Comparison of ENCODE assay signal across 24 mouse cellular contexts in genomic region chr6:50767126-50767525, GRCm38 (mm10).
A peak's percentile ranks its signal among the peaks of the same experiment; 100 is the strongest.
DNase-seq lines count a peak whose midpoint lies in the region; ATAC-seq and TF ChIP-seq lines count a peak whose summit lies in the region.
"Had no signal": no experiment of that assay in that cellular context is flagged by ENCODE, and none has a peak within 500 bp of the region (broad histone marks: within the 10 kb centered on the region; RNA-seq: fewer than 3 reads in every experiment).

No protein-coding gene starts in this region.

- no peak overlapping the region for H3K4me2 ChIP-seq in midbrain, embryonic 12.5 days (replicated peaks)
- H3K4me2 ChIP-seq in midbrain, postnatal 0 days (ENCODE audit: low read depth, low read length, poor library complexity, severe bottlenecking): no peak overlapping the region
- no peak overlapping the region for H3K4me2 ChIP-seq in hindbrain, embryonic 11.5 days (replicated peaks; ENCODE audit: low read depth, low read length)
- H3K4me2 ChIP-seq in hindbrain, postnatal 0 days (ENCODE audit: low read depth, low read length): no peak overlapping the region
- H3K4me2 ChIP-seq in intestine, embryonic 15.5 days (replicated peaks): no peak overlapping the region
- H3K4me2 ChIP-seq: embryonic facial prominence, embryonic 12.5 days; limb, embryonic 13.5 days; liver, embryonic 11.5 days had no signal

- H3K27ac ChIP-seq in midbrain, embryonic 12.5 days (replicated peaks): peak overlapping the region; percentile 35
- no peak overlapping the region for H3K27ac ChIP-seq in midbrain, postnatal 0 days (ENCODE audit: low read depth, low read length)
- peak overlapping the region; percentile 73; the same call in 1 of the 2 replicates for H3K27ac ChIP-seq in hindbrain, embryonic 11.5 days (ENCODE audit: low read depth, low read length)
- no peak overlapping the region for H3K27ac ChIP-seq in hindbrain, postnatal 0 days
- H3K27ac ChIP-seq in intestine, embryonic 15.5 days: no peak overlapping the region
- H3K27ac ChIP-seq: embryonic facial prominence, embryonic 12.5 days; forebrain, embryonic 10.5 days; heart, embryonic 10.5 days; heart, embryonic 15.5 days; limb, embryonic 13.5 days; lung, embryonic 15.5 days had no signal

- no peaks in the 10 kb centered on the region for H3K27me3 ChIP-seq in midbrain, embryonic 12.5 days
- no peaks in the 10 kb centered on the region for H3K27me3 ChIP-seq in midbrain, postnatal 0 days (ENCODE audit: insufficient read depth, low read length)
- no peaks in the 10 kb centered on the region for H3K27me3 ChIP-seq in hindbrain, embryonic 11.5 days (ENCODE audit: control insufficient read depth, insufficient read depth, low read length)
- H3K27me3 ChIP-seq in hindbrain, postnatal 0 days (ENCODE audit: insufficient read depth, low read length): no peaks in the 10 kb centered on the region
- no peaks in the 10 kb centered on the region for H3K27me3 ChIP-seq in intestine, embryonic 15.5 days (replicated peaks)
- H3K27me3 ChIP-seq: CH12.LX; embryonic facial prominence, embryonic 12.5 days; heart, embryonic 15.5 days; lung, embryonic 15.5 days had no signal

- H3K36me3 ChIP-seq in midbrain, embryonic 12.5 days: no peaks in the 10 kb centered on the region
- no peaks in the 10 kb centered on the region for H3K36me3 ChIP-seq in midbrain, postnatal 0 days (ENCODE audit: insufficient read depth, low read length)
- no peaks in the 10 kb centered on the region for H3K36me3 ChIP-seq in hindbrain, embryonic 11.5 days (ENCODE audit: control insufficient read depth, insufficient read depth, low read length)
- H3K36me3 ChIP-seq in hindbrain, postnatal 0 days (ENCODE audit: insufficient read depth, low read length): no peaks in the 10 kb centered on the region
- no peaks in the 10 kb centered on the region for H3K36me3 ChIP-seq in intestine, embryonic 15.5 days
- H3K36me3 ChIP-seq: embryonic facial prominence, embryonic 12.5 days; forebrain, embryonic 10.5 days; heart, embryonic 10.5 days; heart, embryonic 15.5 days; limb, embryonic 13.5 days; lung, embryonic 15.5 days had no signal

- H3K4me3 ChIP-seq in midbrain, embryonic 12.5 days: no peak overlapping the region
- H3K4me3 ChIP-seq in midbrain, postnatal 0 days (ENCODE audit: low read depth, low read length): no peak overlapping the region
- no peak overlapping the region for H3K4me3 ChIP-seq in hindbrain, embryonic 11.5 days (ENCODE audit: low read depth, low read length)
- no peak overlapping the region for H3K4me3 ChIP-seq in hindbrain, postnatal 0 days (ENCODE audit: low read length)
- H3K4me3 ChIP-seq in intestine, embryonic 15.5 days (replicated peaks): no peak overlapping the region
- H3K4me3 ChIP-seq: embryonic facial prominence, embryonic 12.5 days; forebrain, embryonic 10.5 days; heart, embryonic 10.5 days; heart, embryonic 15.5 days; limb, embryonic 13.5 days; lung, embryonic 15.5 days had no signal

- no peak for TF ChIP-seq CTCF in midbrain, postnatal 0 days (IDR thresholded peaks at IDR 0.05)
- no peak for TF ChIP-seq CTCF in hindbrain, postnatal 0 days (IDR thresholded peaks at IDR 0.05; ENCODE audit: low read depth)

- no peak overlapping the region for H3K9ac ChIP-seq in midbrain, embryonic 12.5 days (replicated peaks)
- H3K9ac ChIP-seq in midbrain, postnatal 0 days (replicated peaks; ENCODE audit: low read length, poor library complexity, severe bottlenecking): no peak overlapping the region
- H3K9ac ChIP-seq in hindbrain, embryonic 11.5 days (ENCODE audit: low read depth, low read length): no peak overlapping the region
- H3K9ac ChIP-seq in hindbrain, postnatal 0 days (replicated peaks; ENCODE audit: low read length): no peak overlapping the region
- H3K9ac ChIP-seq in intestine, embryonic 15.5 days: no peak overlapping the region
- H3K9ac ChIP-seq: embryonic facial prominence, embryonic 12.5 days; heart, embryonic 15.5 days; limb, embryonic 13.5 days; lung, embryonic 15.5 days had no signal

- no peaks in the 10 kb centered on the region for H3K9me3 ChIP-seq in midbrain, embryonic 12.5 days
- no peaks in the 10 kb centered on the region for H3K9me3 ChIP-seq in midbrain, postnatal 0 days (ENCODE audit: low read length)
- H3K9me3 ChIP-seq in hindbrain, embryonic 11.5 days (ENCODE audit: control insufficient read depth, low read length): no peaks in the 10 kb centered on the region
- no peaks in the 10 kb centered on the region for H3K9me3 ChIP-seq in hindbrain, postnatal 0 days (ENCODE audit: low read length)
- no peaks in the 10 kb centered on the region for H3K9me3 ChIP-seq in intestine, embryonic 15.5 days
- H3K9me3 ChIP-seq: embryonic facial prominence, embryonic 12.5 days; forebrain, embryonic 10.5 days; heart, embryonic 10.5 days; heart, embryonic 15.5 days; limb, embryonic 13.5 days; lung, embryonic 15.5 days had no signal

- peaks cover 5% of the 10 kb centered on the region; the same call in 1 of the 2 replicates for H3K4me1 ChIP-seq in midbrain, embryonic 12.5 days
- H3K4me1 ChIP-seq in midbrain, postnatal 0 days (ENCODE audit: insufficient read depth, low read length): no peaks in the 10 kb centered on the region
- 0 out of 2 replicates have a peak, but pooled peaks cover 4% of the 10 kb centered on the region for H3K4me1 ChIP-seq in hindbrain, embryonic 11.5 days (replicated peaks; ENCODE audit: control insufficient read depth, insufficient read depth, low read length)
- peaks cover 5% of the 10 kb centered on the region; the same call in 1 of the 2 replicates for H3K4me1 ChIP-seq in hindbrain, postnatal 0 days (ENCODE audit: insufficient read depth, low read length)
- H3K4me1 ChIP-seq in intestine, embryonic 15.5 days (replicated peaks): 0 out of 2 replicates have a peak, but pooled peaks cover 4% of the 10 kb centered on the region
- H3K4me1 ChIP-seq: embryonic facial prominence, embryonic 12.5 days; heart, embryonic 15.5 days; limb, embryonic 13.5 days had no signal

- peak; percentile 20 for DNase-seq in embryo, embryonic 10.5 days (ENCODE audit: low spot score)
- no peak for DNase-seq in embryo, embryonic 9.5 days (ENCODE audit: extremely low spot score)
- no peak for DNase-seq in midbrain, postnatal 0 days (ENCODE audit: low spot score)
- peak; percentile 14 for DNase-seq in hindbrain, embryonic 11.5 days (ENCODE audit: low spot score)
- peak; percentile 17 for DNase-seq in hindbrain, postnatal 0 days (ENCODE audit: low spot score)
- no peak for DNase-seq in thymus, postnatal 14 days
- DNase-seq: adrenal gland, adult 2 months; cerebellum, adult 2 months; cerebellum, postnatal 14 days; gastrocnemius, postnatal 14 days; heart, postnatal 36 days; kidney, adult 11 months; kidney, postnatal 4 days had no signal

- 69% methylated on average over 6 of the region's 6 CpGs for WGBS in midbrain, embryonic 12.5 days
- 56% methylated on average over 6 of the region's 6 CpGs for WGBS in midbrain, postnatal 0 days
- 44% methylated on average over 6 of the region's 6 CpGs for WGBS in hindbrain, embryonic 11.5 days
- 52% methylated on average over 6 of the region's 6 CpGs for WGBS in hindbrain, postnatal 0 days
- WGBS in intestine, embryonic 15.5 days: 58% methylated on average over 6 of the region's 6 CpGs

- no peak for ATAC-seq in midbrain, embryonic 12.5 days (ENCODE audit: low FRiP score, low read depth)
- ATAC-seq in midbrain, postnatal 0 days (ENCODE audit: low FRiP score): no peak
- no peak for ATAC-seq in hindbrain, embryonic 11.5 days (ENCODE audit: low FRiP score)
- no peak for ATAC-seq in hindbrain, postnatal 0 days
- ATAC-seq in intestine, embryonic 15.5 days: no peak
- ATAC-seq: activated CD4-positive, CD25-positive, alpha-beta regulatory T cell, adult 4 months had no signal

Comparison
In these comparisons a context has a peak if more than half of its experiments do, and no peak if none do; other contexts are left out.
1. DNase-seq: peak in embryo, embryonic 10.5 days (single experiment), hindbrain, embryonic 11.5 days (single experiment) and hindbrain, postnatal 0 days (single experiment); none in embryo, embryonic 9.5 days (single experiment), midbrain, postnatal 0 days (single experiment) and thymus, postnatal 14 days (single experiment).
2. H3K27ac ChIP-seq: peak in midbrain, embryonic 12.5 days (single experiment) and hindbrain, embryonic 11.5 days (single experiment); none in midbrain, postnatal 0 days (single experiment), hindbrain, postnatal 0 days (single experiment) and intestine, embryonic 15.5 days (single experiment).